Mouse (Mus musculus) cerebellum, adult 8-10 months (tissue): ENCODE results near the gene Ak2.

Experiments
- DNase-seq: peaks from one replicate; pipeline ENCODE4 v3.0.0; 2022

Gene Ak2

GRCm38 (mm10) chr4:129016329-129016728 lies 24.6 kb downstream of the Ak2 start:
- no peak for DNase-seq

- no peak for DNase-seq
Measured at GRCm38 (mm10) chr4:129017150-129017549, 25.4 kb downstream of the Ak2 start.

DNA sequence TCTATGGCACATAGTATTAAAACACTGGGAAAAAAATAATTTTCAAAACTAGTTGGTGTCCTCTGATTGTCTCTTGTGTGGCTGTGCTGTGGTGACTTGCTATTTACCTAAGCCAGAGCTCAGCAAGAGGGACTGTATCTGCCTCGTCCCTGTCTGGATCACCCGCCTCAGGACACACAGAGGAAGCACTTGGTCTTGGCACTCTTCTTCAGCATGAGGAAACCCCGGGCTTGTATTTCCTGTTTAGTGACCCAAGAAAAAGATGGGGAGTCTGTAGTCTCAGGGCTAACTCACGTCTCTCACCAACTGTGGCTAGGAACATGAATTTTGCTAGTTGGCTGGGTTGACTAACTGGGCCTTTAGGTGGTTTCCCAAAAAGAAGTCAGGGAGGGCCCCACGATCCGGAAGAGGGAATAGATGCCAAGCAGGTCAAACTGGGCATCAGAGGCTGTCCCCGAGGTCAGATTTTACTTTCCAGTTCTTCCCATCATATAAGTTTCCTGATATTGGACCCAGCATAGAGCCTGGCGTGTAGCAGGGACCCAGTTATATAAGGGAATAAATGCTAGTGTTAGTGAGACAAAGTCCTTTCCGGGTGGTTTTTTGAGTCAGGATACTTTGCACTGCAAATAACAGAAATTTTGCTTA lies 27.2 kb downstream of the Ak2 start:
- no peak for DNase-seq

DNA sequence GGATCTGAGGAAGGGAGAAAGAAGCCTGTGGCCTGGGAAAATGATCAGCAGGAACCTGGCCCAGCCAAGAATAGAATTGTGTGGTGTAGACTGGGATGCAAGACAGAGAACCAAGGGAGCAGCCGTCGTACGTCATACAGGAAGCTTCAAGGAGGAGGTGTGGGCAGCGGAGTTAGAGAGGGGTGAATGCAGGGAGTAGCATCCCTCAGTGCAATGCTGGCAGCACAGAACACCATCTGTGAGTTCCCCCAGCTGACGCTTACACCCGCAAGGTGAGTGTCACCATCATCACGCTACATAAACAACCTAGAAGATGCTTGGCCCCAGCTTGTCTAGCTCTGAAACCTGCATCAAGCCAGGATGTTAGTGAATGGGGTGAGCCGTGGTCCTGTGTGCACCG lies 28.0 kb downstream of the Ak2 start:
- DNase-seq = peak; percentile 32

DNA sequence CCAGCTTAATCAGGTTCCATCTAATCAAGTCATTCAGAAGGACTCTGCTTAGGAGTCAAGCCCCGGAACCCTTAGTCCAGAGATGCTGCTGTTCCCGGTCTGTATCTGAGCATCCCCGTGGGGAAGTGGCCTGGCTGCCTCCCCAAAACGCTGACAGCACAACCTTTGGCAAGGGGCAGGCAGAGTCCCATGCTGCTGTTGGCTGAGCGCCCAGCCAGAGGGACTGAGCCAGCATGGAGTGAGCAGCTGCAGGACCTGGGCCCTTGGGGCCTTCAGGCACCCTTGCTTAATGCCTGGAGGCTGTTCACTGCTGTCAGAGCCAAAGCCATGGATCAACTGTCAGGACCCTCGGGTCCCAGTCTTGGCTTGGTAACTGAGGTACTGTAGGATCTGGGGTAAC lies 28.7 kb downstream of the Ak2 start:
- peak; percentile 75 for DNase-seq

- no peak for DNase-seq
Measured at GRCm38 (mm10) chr4:129021426-129021825, 29.7 kb downstream of the Ak2 start.

DNA sequence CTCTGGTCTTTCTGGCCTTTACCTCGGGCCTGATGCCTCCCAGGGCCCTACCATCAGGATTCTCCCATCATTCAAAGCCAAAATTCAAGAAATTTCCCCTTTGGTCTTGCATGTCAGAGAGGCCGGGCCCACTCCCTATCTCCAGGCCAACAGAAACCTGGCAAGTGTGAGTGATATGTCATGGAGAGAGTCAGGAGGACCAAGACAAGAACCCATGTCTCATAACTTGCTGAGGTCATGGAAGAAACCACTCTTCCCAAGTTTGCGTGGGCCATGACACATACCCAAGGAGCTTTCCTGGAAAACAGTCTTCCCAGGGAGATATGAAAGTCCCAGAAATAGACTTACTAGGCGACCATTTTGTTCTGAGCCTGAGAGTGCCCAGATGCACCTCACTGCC lies 30.1 kb downstream of the Ak2 start:
- DNase-seq = no peak

- no peak for DNase-seq
Measured at GRCm38 (mm10) chr4:129023884-129024283, 32.1 kb downstream of the Ak2 start.

- DNase-seq = no peak
Measured at GRCm38 (mm10) chr4:129024775-129025174, 33.0 kb downstream of the Ak2 start.

- DNase-seq = no peak
Measured at GRCm38 (mm10) chr4:129025707-129026106, 33.9 kb downstream of the Ak2 start.

DNA sequence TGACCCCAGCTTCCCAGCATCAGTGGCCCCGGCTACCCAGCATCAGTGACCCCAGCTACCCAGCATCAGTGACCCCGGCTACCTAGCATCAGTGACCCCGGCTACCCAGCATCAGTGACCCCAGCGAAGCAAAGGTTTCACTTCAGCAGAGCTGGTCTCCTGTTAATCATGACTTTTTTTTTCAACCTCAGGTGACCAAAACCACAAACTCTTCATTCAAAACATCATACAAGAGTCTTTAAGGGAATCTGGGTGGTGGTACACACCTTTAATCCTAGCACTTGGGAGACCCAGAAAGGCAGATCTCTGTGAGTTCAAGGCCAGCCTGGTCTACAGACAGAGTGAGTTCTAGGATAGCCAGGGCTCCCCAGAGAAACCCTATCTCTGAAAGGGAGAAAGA lies 39.0 kb downstream of the Ak2 start:
- DNase-seq = no peak

DNA sequence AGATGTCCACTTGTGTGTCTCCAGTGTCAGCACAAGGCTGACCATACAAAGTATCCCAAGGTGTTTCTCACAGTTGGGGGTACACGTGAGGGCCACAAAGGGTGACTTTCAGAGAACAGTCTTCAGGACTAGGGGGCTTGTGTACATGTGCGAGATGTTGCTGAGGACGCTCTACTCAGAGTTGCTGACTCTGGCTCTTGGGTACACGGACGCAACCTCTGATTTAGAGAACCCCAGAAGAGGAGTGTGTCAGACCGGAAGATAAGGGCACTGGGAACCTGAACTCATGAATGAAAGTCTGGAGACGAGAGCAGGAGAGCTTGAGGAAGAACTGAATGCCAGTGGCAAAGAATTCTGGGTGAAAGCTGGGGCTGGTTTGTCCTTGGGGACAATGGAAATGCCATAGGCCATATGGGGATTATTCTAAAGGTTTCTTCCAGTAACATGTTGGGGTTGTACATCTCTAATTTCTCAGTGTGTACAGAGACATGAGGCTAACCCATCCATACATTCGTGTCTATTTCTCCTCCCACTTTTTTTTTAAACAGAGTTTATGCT lies 39.7 kb downstream of the Ak2 start:
- no peak for DNase-seq

DNA sequence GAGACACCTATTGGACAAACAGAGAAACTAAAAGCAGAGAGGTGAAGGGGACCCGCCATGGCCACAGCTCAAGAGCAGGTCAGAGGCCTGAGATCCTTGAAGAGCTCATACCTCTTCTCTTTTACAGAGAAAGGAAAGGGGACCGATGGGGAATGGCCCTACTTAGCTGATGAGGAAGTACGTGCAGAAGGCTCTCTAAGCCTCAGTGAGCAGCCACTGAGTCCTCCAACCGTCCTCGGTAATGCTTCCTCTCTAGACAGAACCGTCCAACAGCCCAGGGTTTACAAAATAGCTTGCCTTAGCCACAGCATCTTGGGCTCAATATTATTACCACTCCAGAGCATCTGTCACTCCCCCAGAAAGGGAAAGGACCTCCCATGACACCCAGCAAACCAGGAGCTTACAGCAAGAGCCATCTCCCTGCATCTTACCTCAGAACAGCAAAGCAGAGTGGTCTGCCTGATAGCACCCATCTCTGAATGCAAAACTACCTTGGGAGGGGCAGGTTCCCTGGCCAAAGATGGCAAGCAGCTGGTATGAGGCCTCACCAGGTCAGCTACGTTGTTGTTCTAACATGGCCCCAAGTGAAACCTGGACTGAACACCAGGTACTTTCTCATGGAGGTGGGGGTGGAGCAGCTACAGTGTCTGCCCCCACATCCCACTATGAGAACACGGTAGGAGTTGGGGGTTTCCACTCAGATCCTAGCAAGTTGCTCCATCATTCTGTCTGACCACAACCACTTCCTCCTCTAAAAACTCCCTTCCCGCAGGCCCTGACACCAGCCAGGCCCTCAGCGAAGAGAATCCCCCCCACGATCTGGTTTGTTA lies 40.6 kb downstream of the Ak2 start:
- no peak for DNase-seq

DNA sequence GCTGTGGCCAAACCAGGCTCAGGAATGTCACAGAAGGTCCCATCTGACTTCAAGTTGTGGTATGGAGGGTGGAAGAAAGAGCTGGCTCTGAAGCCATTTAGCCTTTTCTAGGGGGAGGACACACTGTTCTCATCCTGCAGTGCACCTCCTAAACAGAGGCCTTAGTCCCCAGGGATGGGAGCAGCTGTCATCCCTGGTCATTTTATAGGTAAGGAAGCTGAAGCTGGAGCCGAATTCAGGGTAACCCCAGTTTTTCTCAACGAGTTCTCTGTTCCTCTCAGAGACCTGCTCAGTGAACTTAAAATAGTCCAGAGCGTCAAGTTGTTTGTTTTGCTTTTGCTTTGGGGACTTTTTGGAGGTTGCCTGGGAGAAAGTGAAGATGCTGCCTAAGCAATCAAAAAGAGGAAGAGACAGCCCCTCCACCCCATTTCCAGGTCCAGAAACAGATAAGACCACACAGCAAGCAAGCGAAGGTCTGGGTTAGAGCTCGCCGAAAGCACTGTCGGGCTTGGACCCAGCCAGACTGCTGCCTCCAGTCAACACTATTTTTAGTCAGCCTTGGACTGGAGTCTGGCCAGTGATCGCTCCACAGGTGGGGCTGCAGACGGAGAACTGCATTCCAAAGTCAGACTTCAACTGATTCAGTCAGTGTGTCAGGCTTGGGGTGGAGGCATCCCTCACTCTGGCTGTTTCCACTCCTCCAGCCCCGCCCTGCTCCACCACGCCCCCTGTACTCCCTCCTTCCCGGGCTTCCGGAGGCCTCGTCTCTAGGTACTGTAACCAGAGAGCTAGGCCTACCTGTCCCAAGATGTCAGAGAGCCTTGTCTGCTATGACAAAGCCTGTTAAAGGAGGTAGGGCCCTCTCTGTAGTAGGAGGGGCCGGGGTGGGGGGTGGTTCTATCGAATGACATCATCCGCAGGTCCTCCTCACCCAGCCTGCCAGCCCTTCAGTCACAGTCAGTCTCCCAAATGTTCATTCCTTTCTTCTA lies 41.5 kb downstream of the Ak2 start:
- peak; percentile 62 for DNase-seq

DNA sequence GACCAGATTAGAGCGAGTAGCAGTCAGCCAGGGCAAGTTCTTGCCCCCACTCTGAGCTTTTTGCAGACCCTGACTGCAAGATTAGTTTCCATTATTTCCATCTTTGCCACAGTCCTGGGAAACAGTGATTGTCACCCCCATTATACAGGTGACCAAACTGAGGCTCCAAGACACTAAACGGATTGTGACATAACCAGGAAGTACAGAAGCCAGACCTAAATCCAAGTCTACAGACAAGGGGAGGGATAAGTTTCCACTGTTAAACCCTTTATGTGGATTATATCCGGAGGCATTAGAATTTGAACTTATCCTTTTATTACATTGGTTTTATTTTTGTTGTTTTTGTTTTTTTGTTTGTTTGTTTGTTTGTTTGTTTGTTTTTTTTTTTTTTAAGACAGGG lies 42.5 kb downstream of the Ak2 start:
- DNase-seq = no peak

DNA sequence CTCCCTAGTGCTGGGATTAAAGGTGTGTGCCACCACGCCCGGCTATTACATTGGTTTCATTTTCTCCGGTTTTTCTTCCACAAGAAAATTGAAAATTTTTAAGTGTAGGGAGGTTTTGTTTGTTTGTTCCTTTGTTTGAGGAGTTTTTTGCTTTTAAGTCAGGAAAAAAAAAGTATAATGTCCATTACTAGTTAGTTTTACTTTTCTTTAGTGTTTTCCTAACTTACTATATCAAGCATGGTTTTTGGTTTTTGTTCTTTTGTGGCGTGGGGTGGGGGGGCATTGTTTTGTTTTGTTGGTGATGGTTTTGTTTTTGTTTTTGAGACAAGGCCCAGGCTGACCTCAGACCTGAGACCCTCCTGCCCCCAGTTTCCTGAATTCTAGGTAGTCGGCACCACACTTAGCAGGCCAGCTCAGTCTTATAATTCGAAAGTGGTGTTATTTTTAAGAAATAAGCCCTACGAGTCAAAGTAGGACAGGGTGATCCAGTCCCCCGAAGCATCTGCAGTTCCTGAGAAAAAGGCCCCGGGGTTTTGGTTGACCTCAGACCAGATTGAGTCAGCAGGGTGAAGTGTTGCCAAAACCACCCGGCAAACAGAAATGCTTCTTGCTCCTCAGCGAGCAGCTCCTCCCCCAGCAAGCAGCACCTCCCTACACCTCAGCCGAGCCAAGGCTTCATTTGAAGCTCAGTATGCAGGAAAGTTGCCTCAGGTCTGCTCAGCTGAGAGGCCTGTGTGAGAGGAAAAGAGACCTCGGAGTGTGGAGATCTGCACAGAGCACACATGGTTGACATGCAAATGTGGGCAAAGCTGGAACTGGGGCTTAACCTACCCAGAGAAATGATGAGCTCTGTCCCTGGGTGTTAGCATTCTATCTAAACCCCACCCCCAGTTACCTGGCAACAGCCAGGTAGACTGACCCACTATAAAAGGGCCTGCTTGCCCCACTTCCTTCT lies 43.2 kb downstream of the Ak2 start:
- peak; percentile 39 for DNase-seq

DNA sequence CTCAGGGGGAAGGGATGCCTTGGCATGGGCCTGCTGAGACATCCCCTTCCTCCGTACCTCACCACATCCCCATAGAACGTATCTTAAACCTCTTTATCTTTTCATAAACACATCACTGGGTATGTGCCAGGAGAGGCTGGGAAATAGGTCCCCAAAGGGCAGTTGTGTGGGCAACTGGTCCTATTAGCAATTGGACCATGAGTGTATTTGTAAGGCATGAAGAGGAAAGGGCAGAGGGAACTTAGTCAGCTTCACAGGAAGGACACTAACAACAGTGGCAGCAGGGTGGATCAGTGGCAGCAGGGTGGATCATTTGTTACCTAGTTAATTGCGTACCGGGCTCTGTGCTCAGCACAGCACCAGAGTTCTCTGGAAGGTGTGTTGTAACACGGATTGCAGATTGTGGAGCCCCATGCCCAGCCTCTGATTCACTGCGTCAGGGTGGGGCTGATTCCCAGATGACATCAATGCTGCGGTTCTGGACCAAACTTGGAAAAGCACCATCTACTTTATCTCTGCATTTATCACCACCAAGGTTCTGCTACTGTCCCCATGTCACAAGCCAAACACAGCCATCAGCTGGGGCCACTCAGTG lies 44.2 kb downstream of the Ak2 start:
- no peak for DNase-seq

- DNase-seq = no peak
Measured at GRCm38 (mm10) chr4:129047721-129048421, 56.1 kb downstream of the Ak2 start.

- peak; percentile 89 for DNase-seq
Measured at GRCm38 (mm10) chr4:129048501-129049305, 56.9 kb downstream of the Ak2 start.
